ENCODE assay signal across 20 mouse cellular contexts in the genomic region with DNA sequence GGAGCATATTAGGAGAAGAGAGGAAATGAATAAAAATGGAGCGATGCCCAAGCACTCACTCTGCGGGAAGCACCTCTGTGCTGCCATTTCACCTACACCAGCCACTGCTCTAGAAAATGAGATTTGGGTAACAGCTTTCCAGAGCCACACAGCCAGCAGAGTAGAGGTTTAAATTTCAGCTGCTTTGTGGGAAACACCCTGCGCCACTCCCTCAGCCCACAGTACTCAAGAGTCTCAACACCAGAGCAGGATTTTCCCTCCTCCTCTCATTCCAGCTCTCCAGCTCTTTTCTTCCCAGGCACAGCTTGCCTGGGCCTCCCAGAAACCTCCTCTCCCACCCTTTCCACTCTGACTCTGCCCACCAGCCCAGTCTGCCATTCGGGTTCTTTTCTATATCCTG. TPM values are rescaled to one million over a fixed set of nuclear protein-coding genes. Genes with fewer than 3 reads are reported as not detected.
"Had no signal": no experiment of that assay in that cellular context is flagged by ENCODE, and none has a peak within 500 bp of the region (broad histone marks: within the 10 kb centered on the region; RNA-seq: fewer than 3 reads in every experiment).

No protein-coding gene starts in this region.

- H3K27me3 ChIP-seq: liver, embryonic 13.5 days had no signal

- H3K9me3 ChIP-seq: liver, embryonic 13.5 days had no signal

- H3K4me1 ChIP-seq: liver, embryonic 13.5 days had no signal

- H3K4me2 ChIP-seq: liver, embryonic 13.5 days; midbrain, embryonic 11.5 days had no signal

- H3K9ac ChIP-seq: liver, embryonic 13.5 days had no signal

- H3K27ac ChIP-seq: kidney, postnatal 0 days; layer of hippocampus, adult 2 months; liver, embryonic 13.5 days had no signal

- H3K4me3 ChIP-seq: layer of hippocampus, adult 2 months; liver, embryonic 13.5 days had no signal

- ATAC-seq: intestine, postnatal 0 days had no signal

- H3K36me3 ChIP-seq: liver, embryonic 13.5 days had no signal

- DNase-seq: kidney, adult 2 months; kidney, postnatal 25 days; layer of hippocampus, adult 9-11 months; liver, embryonic 13.5 days; lung, adult 2 months; lung, postnatal 14 days; lung, postnatal 4 days; midbrain, embryonic 14.5 days; thymus, adult 2 months; thymus, postnatal 14 days; thymus, postnatal 4 days had no signal

RNA-seq across cellular contexts. Expression of gene Tctex1d1, which starts 37.7 kb away (rescaled TPM):
- total RNA-seq: liver, adult 2 months; megakaryocyte-erythroid progenitor cell, adult 5-6 weeks had no signal
- polyA plus RNA-seq: kidney, adult 2 months; large intestine, adult 2 months; liver, adult 2 months; lung, adult 2 months; midbrain, embryonic 11.5 days; small intestine, adult 2 months; spleen, adult 2 months had no signal
